Mouse (Mus musculus) lung, adult 2 months (tissue): ENCODE data around the gene Rin2.

ENCODE experiments used
- CTCF ChIP-seq: fragments of 200-500 bp; IDR thresholded peaks from 2 replicates; pipeline ENCODE4 v1.5.1; 2011; ENCODE audit warnings: mild to moderate bottlenecking, low read length, control low read depth; ENCODE audit not compliant: insufficient read depth
- POLR2A ChIP-seq: fragments of 200-500 bp; IDR thresholded peaks from 2 replicates; pipeline ENCODE4 v1.6.1; 2011; ENCODE audit warnings: low read depth, mild to moderate bottlenecking, control low read depth, low read length, borderline replicate concordance; ENCODE audit errors: extremely low read depth

DNA sequence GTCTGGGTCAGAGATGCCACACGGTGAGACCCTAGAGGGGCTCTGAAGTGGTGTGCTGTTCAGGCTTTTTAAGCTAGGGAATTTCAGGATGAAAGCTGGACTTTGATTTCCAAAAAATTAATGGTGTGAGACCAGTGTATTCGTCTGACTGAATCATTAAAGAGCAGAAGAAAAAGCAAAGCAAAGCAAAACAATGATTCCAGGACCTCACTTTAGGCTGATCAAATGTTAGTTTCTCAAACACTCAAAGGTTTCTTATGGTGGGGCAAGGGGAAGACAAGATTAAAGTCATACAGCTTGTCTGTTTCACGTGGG lies 111.6 kb downstream of the Rin2 start:
- TF ChIP-seq POLR2A = no peak
- no peak for TF ChIP-seq CTCF
